Mouse (Mus musculus) stomach, postnatal 0 days (tissue): Measurements from ENCODE around the gene Pkn1. TPM values are rescaled to one million over a fixed set of nuclear protein-coding genes. Genes with fewer than 3 reads are reported as not detected.

Experiments
- ATAC-seq: fragments of 200-750 bp; cut with Nextera tagmentation; 2 replicates; pipeline ENCODE4 v1.8.0; 2017; ENCODE audit not compliant: low FRiP score, low TSS enrichment
- DNase-seq: peaks from one replicate; pipeline ENCODE4 v3.0.0-alpha.2; 2016; ENCODE audit warnings: low spot score
- H3K27ac ChIP-seq: fragments of 300-500 bp; sonication (generic); replicated peaks from 2 replicates; pipeline ENCODE4 v1.5.1; 2014; ENCODE audit warnings: mild to moderate bottlenecking, control low read depth
- H3K27me3 ChIP-seq: fragments of 300-500 bp; sonication (generic); 2 replicates; pipeline ENCODE4 v1.6.1; 2014; ENCODE audit warnings: low read length; ENCODE audit not compliant: control insufficient read depth, insufficient read depth
- H3K36me3 ChIP-seq: fragments of 300-500 bp; sonication (generic); 2 replicates; pipeline ENCODE4 v1.6.1; 2014; ENCODE audit warnings: low read length, mixed read lengths; ENCODE audit not compliant: control insufficient read depth, insufficient read depth
- H3K4me1 ChIP-seq: fragments of 300-500 bp; sonication (generic); replicated peaks from 2 replicates; pipeline ENCODE4 v1.6.1; 2014; ENCODE audit warnings: antibody characterized with exemption; ENCODE audit not compliant: control insufficient read depth, insufficient read depth
- H3K4me2 ChIP-seq: fragments of 300-500 bp; sonication (generic); replicated peaks from 2 replicates; pipeline ENCODE4 v1.6.1; 2014; ENCODE audit warnings: low read depth, mild to moderate bottlenecking, control low read depth, moderate library complexity
- H3K4me3 ChIP-seq: fragments of 300-500 bp; sonication (generic); 2 replicates; pipeline ENCODE4 v1.5.1; 2014; ENCODE audit warnings: low read depth, low read length, control low read depth
- H3K9ac ChIP-seq: fragments of 300-500 bp; sonication (generic); 2 replicates; pipeline ENCODE4 v1.6.1; 2014; ENCODE audit warnings: mild to moderate bottlenecking, low read length, control low read depth, mixed read lengths
- H3K9me3 ChIP-seq: fragments of 300-500 bp; sonication (generic); 2 replicates; pipeline ENCODE4 v1.6.1; 2016; ENCODE audit warnings: low read length; ENCODE audit not compliant: control insufficient read depth
- CTCF ChIP-seq: IDR thresholded peaks from 2 replicates; pipeline ENCODE4 v1.5.1; 2016; ENCODE audit warnings: antibody characterized with exemption, low read depth, mild to moderate bottlenecking, moderate library complexity
- EP300 ChIP-seq: optimal IDR thresholded peaks from 2 replicates; pipeline ENCODE3; 2016; ENCODE audit warnings: antibody characterized with exemption
- WGBS: fragments of 180-500 bp; shearing (Covaris S2); extraction: QIAGEN DNeasy Blood & Tissue Kit; methylation state at CpG from one replicate; pipeline ENCODE4 v1.1.7; 2014; 5-methylcytosine and 5-hydroxymethylcytosine counted together
- polyA plus RNA-seq: library from polyadenylated mRNA; unstranded; fragments of >200 nt; fragmentation: Nextera tagmentation; extraction: Ambion mirVana; gene quantifications from 2 replicates; pipeline ENCODE4 v1.2.1, GENCODE M21; 2015

Pkn1 gene
- polyA plus RNA-seq, 1 experiment from 2014 or later = 14.4 TPM

GRCm38 (mm10) chr8:83639649-83640048 is 59.3 kb downstream of the Pkn1 start:
- DNase-seq = no peak
- TF ChIP-seq CTCF = no peak
- TF ChIP-seq EP300 = no peak
- WGBS = 37% methylated on average over 5 of the region's 5 CpGs
- Histone ChIP-seq H3K9ac (no peak overlapping the region), H3K4me2 (no peak overlapping the region), H3K27me3 (no peaks in the 10 kb centered on the region), H3K4me1 (no peaks in the 10 kb centered on the region), H3K9me3 (0 out of 2 replicates have a peak, but pooled peaks cover 2% of the 10 kb centered on the region), H3K4me3 (no peak overlapping the region), H3K36me3 (no peaks in the 10 kb centered on the region), H3K27ac (no peak overlapping the region)
- ATAC-seq = no peak

- TF ChIP-seq CTCF (no peak), EP300 (no peak)
- Histone ChIP-seq H3K4me3 (no peak overlapping the region), H3K4me2 (no peak overlapping the region), H3K9me3 (0 out of 2 replicates have a peak, but pooled peaks cover 2% of the 10 kb centered on the region), H3K36me3 (no peaks in the 10 kb centered on the region), H3K4me1 (no peaks in the 10 kb centered on the region), H3K9ac (no peak overlapping the region), H3K27ac (no peak overlapping the region), H3K27me3 (no peaks in the 10 kb centered on the region)
- DNase-seq (no peak), ATAC-seq (no peak)
- WGBS = 55% methylated on average over 4 of the region's 4 CpGs
Observed at GRCm38 (mm10) chr8:83638856-83639255, 60.1 kb downstream of the Pkn1 start.

GRCm38 (mm10) chr8:83632083-83632707 is 66.8 kb downstream of the Pkn1 start:
- 80% methylated on average over 7 of the region's 7 CpGs for WGBS
- ATAC-seq (no peak), DNase-seq (no peak)
- TF ChIP-seq CTCF = no peak
- TF ChIP-seq EP300 = no peak
- Histone ChIP-seq H3K36me3 (no peaks in the 10 kb centered on the region), H3K4me3 (no peak overlapping the region), H3K27me3 (no peaks in the 10 kb centered on the region), H3K9ac (no peak overlapping the region), H3K4me1 (no peaks in the 10 kb centered on the region), H3K27ac (no peak overlapping the region), H3K9me3 (0 out of 2 replicates have a peak, but pooled peaks cover 2% of the 10 kb centered on the region), H3K4me2 (no peak overlapping the region)

GRCm38 (mm10) chr8:83625676-83626299 is 73.2 kb downstream of the Pkn1 start:
- Histone ChIP-seq H3K9me3 (no peaks in the 10 kb centered on the region), H3K27ac (no peak overlapping the region), H3K4me2 (no peak overlapping the region), H3K4me3 (no peak overlapping the region), H3K9ac (no peak overlapping the region), H3K27me3 (no peaks in the 10 kb centered on the region), H3K36me3 (no peaks in the 10 kb centered on the region), H3K4me1 (no peaks in the 10 kb centered on the region)
- TF ChIP-seq EP300 (no peak), CTCF (no peak)
- WGBS = 84% methylated on average over 6 of the region's 6 CpGs
- ATAC-seq (no peak), DNase-seq (no peak)

- no peaks in the 10 kb centered on the region for H3K36me3 ChIP-seq
- no peak overlapping the region for H3K27ac ChIP-seq
- no peak overlapping the region for H3K4me2 ChIP-seq
- H3K4me1 ChIP-seq = no peaks in the 10 kb centered on the region
- no peaks in the 10 kb centered on the region for H3K27me3 ChIP-seq
- H3K4me3 ChIP-seq = no peak overlapping the region
- no peaks in the 10 kb centered on the region for H3K9me3 ChIP-seq
- H3K9ac ChIP-seq = no peak overlapping the region
- DNase-seq = peak; percentile 47
- 34% methylated on average over 3 of the region's 3 CpGs for WGBS
- TF ChIP-seq EP300 (no peak), CTCF (peak; percentile 82)
- no peak for ATAC-seq
Observed at GRCm38 (mm10) chr8:83624739-83625138, 74.2 kb downstream of the Pkn1 start.

GRCm38 (mm10) chr8:83623549-83623948 is 75.4 kb downstream of the Pkn1 start:
- ATAC-seq (no peak), DNase-seq (no peak)
- H3K4me1 ChIP-seq = no peaks in the 10 kb centered on the region
- no peak overlapping the region for H3K27ac ChIP-seq
- no peak overlapping the region for H3K4me2 ChIP-seq
- H3K36me3 ChIP-seq = no peaks in the 10 kb centered on the region
- no peak for TF ChIP-seq CTCF
- TF ChIP-seq EP300 = no peak
- no peak overlapping the region for H3K9ac ChIP-seq
- no peak overlapping the region for H3K4me3 ChIP-seq
- H3K27me3 ChIP-seq = no peaks in the 10 kb centered on the region
- WGBS = 95% methylated on average over 7 of the region's 7 CpGs
- 0 out of 2 replicates have a peak, but pooled peaks cover 2% of the 10 kb centered on the region for H3K9me3 ChIP-seq
